Mouse (Mus musculus) midbrain, postnatal 0 days (tissue): ENCODE data around the gene Ap3b2. TPM values are rescaled to one million over a fixed set of nuclear protein-coding genes. Genes with fewer than 3 reads are reported as not detected.

Experiments
- ATAC-seq: fragments of 200-750 bp; cut with Nextera tagmentation; 2 replicates; pipeline ENCODE4 v1.8.0; 2017; ENCODE audit warnings: moderate number of reproducible peaks, mild to moderate bottlenecking, moderate TSS enrichment, moderate library complexity; ENCODE audit not compliant: low FRiP score
- DNase-seq: peaks from one replicate; pipeline ENCODE4 v3.0.0-alpha.2; 2015; ENCODE audit warnings: low spot score
- H3K27ac ChIP-seq: fragments of 300-500 bp; sonication (generic); 2 replicates; pipeline ENCODE4 v1.5.1; 2014; ENCODE audit warnings: low read depth, mild to moderate bottlenecking, low read length, mixed read lengths
- H3K27me3 ChIP-seq: fragments of 300-500 bp; sonication (generic); 2 replicates; pipeline ENCODE4 v1.6.1; 2014; ENCODE audit warnings: low read length, control low read depth, mixed read lengths; ENCODE audit not compliant: insufficient read depth
- H3K36me3 ChIP-seq: fragments of 300-500 bp; sonication (generic); 2 replicates; pipeline ENCODE4 v1.6.1; 2014; ENCODE audit warnings: low read length, control low read depth, mixed read lengths; ENCODE audit not compliant: insufficient read depth
- H3K4me1 ChIP-seq: fragments of 300-500 bp; sonication (generic); 2 replicates; pipeline ENCODE4 v1.6.1; 2014; ENCODE audit warnings: mild to moderate bottlenecking, control low read depth, antibody characterized with exemption, low read length, mixed read lengths; ENCODE audit not compliant: insufficient read depth
- H3K4me2 ChIP-seq: fragments of 300-500 bp; sonication (generic); 2 replicates; pipeline ENCODE4 v1.6.1; 2014; ENCODE audit warnings: low read depth, mild to moderate bottlenecking, low read length, mixed read lengths; ENCODE audit not compliant: poor library complexity, severe bottlenecking
- H3K4me3 ChIP-seq: fragments of 300-500 bp; sonication (generic); 2 replicates; pipeline ENCODE4 v1.5.1; 2014; ENCODE audit warnings: low read depth, mild to moderate bottlenecking, low read length, moderate library complexity
- H3K9ac ChIP-seq: fragments of 300-500 bp; sonication (generic); replicated peaks from 2 replicates; pipeline ENCODE4 v1.6.1; 2014; ENCODE audit warnings: mild to moderate bottlenecking, low read length, moderate library complexity, mixed read lengths; ENCODE audit not compliant: poor library complexity, severe bottlenecking
- H3K9me3 ChIP-seq: fragments of 300-500 bp; sonication (generic); 2 replicates; pipeline ENCODE4 v1.6.1; 2016; ENCODE audit warnings: low read length, control low read depth
- CTCF ChIP-seq: IDR thresholded peaks from 2 replicates; pipeline ENCODE4 v1.5.1; 2016; ENCODE audit warnings: antibody characterized with exemption, mild to moderate bottlenecking
- WGBS: fragments of 180-500 bp; shearing (Covaris S2); extraction: QIAGEN DNeasy Blood & Tissue Kit; methylation state at CpG from one replicate; pipeline ENCODE4 v1.1.7; 2014; 5-methylcytosine and 5-hydroxymethylcytosine counted together
- polyA plus RNA-seq: library from polyadenylated mRNA; unstranded; fragments of >200 nt; fragmentation: Nextera tagmentation; extraction: Ambion mirVana; gene quantifications from 2 replicates; pipeline ENCODE4 v1.2.1, GENCODE M21; 2015
- total RNA-seq: library from RNA; depleted of rRNA; stranded (reverse); fragments of >200 nt; gene quantifications from 2 replicates; pipeline ENCODE4 v1.2.3, GENCODE M21; 2014

The Ap3b2 gene
- total and polyA plus RNA-seq, 2 experiments from 2014 or later = 115 to 206 TPM

DNA sequence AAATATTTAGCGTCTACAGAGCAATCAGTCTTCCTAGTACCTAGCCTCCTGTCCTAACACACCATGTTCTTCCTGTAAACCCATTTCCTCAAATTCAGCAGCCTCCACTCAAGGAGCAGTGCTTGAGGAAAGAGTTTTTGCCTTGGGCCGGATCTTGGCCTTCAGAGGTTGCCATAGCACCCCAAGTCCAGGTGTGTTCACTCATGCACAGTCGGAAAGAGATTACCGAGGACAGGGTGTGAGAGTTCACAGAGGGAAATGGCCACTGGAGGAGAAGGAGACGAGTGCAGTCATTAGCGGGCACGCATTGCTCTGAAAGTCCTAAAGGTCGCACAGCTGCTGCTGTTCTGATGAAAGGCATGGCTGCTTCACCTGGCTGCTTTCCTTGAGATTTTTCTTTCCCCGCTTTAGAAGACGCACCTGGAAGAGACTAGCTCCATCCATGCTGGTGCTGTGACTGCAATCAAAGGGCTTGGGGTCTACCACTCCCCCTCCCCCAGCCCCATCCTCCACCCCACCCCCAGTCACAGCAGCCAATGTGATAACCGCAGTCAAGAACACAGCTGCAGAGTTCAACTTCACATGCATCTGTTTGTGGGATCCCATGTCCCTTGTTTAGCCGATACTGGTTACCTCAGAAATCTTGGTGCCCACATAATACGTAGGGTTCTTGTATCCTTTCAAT lies 21.3 kb upstream of the Ap3b2 start:
- no peak overlapping the region for H3K4me3 ChIP-seq
- 67% methylated on average over 13 of the region's 13 CpGs for WGBS
- H3K36me3 ChIP-seq = no peaks in the 10 kb centered on the region
- no peak for DNase-seq
- no peaks in the 10 kb centered on the region for H3K27me3 ChIP-seq
- no peak for ATAC-seq
- H3K27ac ChIP-seq = no peak overlapping the region
- TF ChIP-seq CTCF = no peak
- H3K9ac ChIP-seq = no peak overlapping the region
- H3K4me2 ChIP-seq = no peak overlapping the region
- H3K4me1 ChIP-seq = no peaks in the 10 kb centered on the region
- H3K9me3 ChIP-seq = no peaks in the 10 kb centered on the region

GRCm38 (mm10) chr7:81501050-81501449 lies 7.3 kb upstream of the Ap3b2 start:
- ATAC-seq (no peak), DNase-seq (no peak)
- Histone ChIP-seq H3K4me2 (no peak overlapping the region), H3K9ac (no peak overlapping the region), H3K4me1 (no peaks in the 10 kb centered on the region), H3K36me3 (no peaks in the 10 kb centered on the region), H3K27me3 (no peaks in the 10 kb centered on the region), H3K27ac (no peak overlapping the region), H3K4me3 (no peak overlapping the region), H3K9me3 (no peaks in the 10 kb centered on the region)
- 87% methylated on average over 2 of the region's 2 CpGs for WGBS
- TF ChIP-seq CTCF = no peak

GRCm38 (mm10) chr7:81498181-81498580 lies 4.5 kb upstream of the Ap3b2 start, which contains the start of gene BC048679:
BC048679 (minus strand) TSS chr7:81498281.
- H3K27me3 ChIP-seq = no peaks in the 10 kb centered on the region
- H3K4me1 ChIP-seq = peaks cover 3% of the 10 kb centered on the region; the same call in 1 of the 2 replicates
- H3K4me3 ChIP-seq = no peak within 1 kb of the TSS
- 74% methylated on average over 7 of the region's 7 CpGs for WGBS
- no peak within 1 kb of the TSS for H3K9ac ChIP-seq
- H3K36me3 ChIP-seq = no peaks in the 10 kb centered on the region
- no peak for DNase-seq
- no peaks in the 10 kb centered on the region for H3K9me3 ChIP-seq
- TF ChIP-seq CTCF = no peak
- H3K27ac ChIP-seq = no peak within 1 kb of the TSS
- H3K4me2 ChIP-seq = no peak within 1 kb of the TSS
- no peak for ATAC-seq

DNA sequence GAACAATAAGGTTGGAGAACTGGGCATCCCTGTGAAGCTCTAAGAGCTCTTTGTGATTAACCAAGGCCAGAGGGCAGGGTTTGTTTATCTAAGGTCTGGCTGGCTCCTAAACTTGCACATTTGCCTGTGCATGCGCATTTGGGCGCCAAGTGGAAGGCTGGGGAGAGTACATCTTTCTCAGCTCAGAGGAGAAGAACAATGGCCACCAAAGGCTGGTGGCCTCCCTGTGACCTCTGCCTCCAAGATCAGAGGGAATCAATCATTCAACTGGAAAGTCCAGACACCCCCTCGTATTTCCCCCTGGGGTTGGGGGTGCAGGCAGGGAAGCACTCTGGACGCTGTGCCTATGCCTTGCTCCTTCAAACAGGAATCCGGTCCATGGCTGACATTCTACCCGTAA lies 3.4 kb upstream of the Ap3b2 start:
- no peak overlapping the region for H3K9ac ChIP-seq
- peaks cover 3% of the 10 kb centered on the region; the same call in 1 of the 2 replicates for H3K4me1 ChIP-seq
- H3K4me3 ChIP-seq = no peak overlapping the region
- no peak for ATAC-seq
- no peaks in the 10 kb centered on the region for H3K36me3 ChIP-seq
- no peak overlapping the region for H3K4me2 ChIP-seq
- no peak for DNase-seq
- no peak overlapping the region for H3K27ac ChIP-seq
- WGBS = 11% methylated on average over 6 of the region's 6 CpGs
- no peak for TF ChIP-seq CTCF
- no peaks in the 10 kb centered on the region for H3K9me3 ChIP-seq
- no peaks in the 10 kb centered on the region for H3K27me3 ChIP-seq

GRCm38 (mm10) chr7:81492628-81493027 lies 1.1 kb downstream of the Ap3b2 start:
- Histone ChIP-seq H3K27ac (peak overlapping the region; percentile 97), H3K4me1 (peaks cover 3% of the 10 kb centered on the region; the same call in 1 of the 2 replicates), H3K9ac (peak overlapping the region; percentile 94), H3K4me2 (peak overlapping the region; percentile 55), H3K27me3 (no peaks in the 10 kb centered on the region), H3K36me3 (no peaks in the 10 kb centered on the region), H3K4me3 (peak overlapping the region; percentile 78), H3K9me3 (no peaks in the 10 kb centered on the region)
- DNase-seq = no peak
- TF ChIP-seq CTCF = no peak
- ATAC-seq = no peak
- 24% methylated on average over 9 of the region's 9 CpGs for WGBS

DNA sequence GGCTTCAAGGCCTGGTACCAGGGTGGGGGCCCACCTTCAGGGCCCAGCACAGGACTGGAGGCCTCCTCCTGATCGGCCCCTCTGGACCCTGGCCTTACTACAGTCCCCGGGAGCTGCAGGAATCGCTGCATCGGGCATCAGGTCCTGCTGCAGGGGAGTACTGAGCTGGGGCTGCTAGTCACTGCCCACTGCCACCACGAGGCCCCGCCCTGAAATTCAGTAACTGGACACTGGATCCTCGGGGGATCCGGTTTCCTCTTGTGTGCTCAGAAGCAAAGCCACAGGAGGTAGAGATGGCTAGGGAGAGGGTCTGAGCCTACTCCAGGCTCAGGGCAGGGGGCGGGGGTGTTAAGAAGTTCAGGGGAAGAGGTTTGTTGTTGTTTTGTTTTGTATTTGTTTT lies 4.1 kb downstream of the Ap3b2 start:
- peaks cover 2% of the 10 kb centered on the region; the same call in 1 of the 2 replicates for H3K36me3 ChIP-seq
- no peak for ATAC-seq
- no peak overlapping the region for H3K4me3 ChIP-seq
- H3K9me3 ChIP-seq = no peaks in the 10 kb centered on the region
- H3K4me1 ChIP-seq = peaks cover 3% of the 10 kb centered on the region; the same call in 1 of the 2 replicates
- 15% methylated on average over 9 of the region's 9 CpGs for WGBS
- no peak overlapping the region for H3K27ac ChIP-seq
- H3K4me2 ChIP-seq = no peak overlapping the region
- DNase-seq = no peak
- H3K27me3 ChIP-seq = no peaks in the 10 kb centered on the region
- no peak overlapping the region for H3K9ac ChIP-seq
- TF ChIP-seq CTCF = no peak
